Mouse (Mus musculus): ENCODE data around the gene Mogs.

DNA sequence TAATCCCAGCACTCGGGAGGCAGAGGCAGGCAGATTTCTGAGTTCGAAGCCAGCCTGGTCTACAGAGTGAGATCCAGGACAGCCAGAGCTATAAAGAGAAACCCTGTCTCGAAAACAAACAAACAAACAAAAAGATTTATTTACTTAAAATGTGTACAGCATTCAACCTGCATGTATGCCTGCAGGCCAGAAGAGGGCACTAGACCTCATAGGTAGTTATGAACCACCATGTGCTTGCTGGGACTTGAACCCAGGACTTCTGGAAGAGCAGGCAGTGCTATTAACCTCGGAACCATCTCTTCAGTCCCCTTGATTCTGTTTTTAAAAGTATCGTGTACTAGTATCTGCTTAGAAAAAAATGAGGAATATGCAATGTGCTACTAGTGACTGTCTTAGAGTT, 12.1 kb downstream of the Mogs start:
- no peak for TF ChIP-seq POLR2A (IDR thresholded peaks at IDR 0.05; ENCODE audit: insufficient read depth, low read length)
- peak; percentile 23 for TF ChIP-seq CTCF (IDR thresholded peaks at IDR 0.05; ENCODE audit: low read depth, low read length)

All from ES-Bruce4 (cell line).